Mouse (Mus musculus): ENCODE results near the gene Duox1. TPM values are rescaled to one million over a fixed set of nuclear protein-coding genes. Genes with fewer than 3 reads are reported as not detected.

Gene Duox1
- polyA plus RNA-seq, 1 experiment: not detected

DNA sequence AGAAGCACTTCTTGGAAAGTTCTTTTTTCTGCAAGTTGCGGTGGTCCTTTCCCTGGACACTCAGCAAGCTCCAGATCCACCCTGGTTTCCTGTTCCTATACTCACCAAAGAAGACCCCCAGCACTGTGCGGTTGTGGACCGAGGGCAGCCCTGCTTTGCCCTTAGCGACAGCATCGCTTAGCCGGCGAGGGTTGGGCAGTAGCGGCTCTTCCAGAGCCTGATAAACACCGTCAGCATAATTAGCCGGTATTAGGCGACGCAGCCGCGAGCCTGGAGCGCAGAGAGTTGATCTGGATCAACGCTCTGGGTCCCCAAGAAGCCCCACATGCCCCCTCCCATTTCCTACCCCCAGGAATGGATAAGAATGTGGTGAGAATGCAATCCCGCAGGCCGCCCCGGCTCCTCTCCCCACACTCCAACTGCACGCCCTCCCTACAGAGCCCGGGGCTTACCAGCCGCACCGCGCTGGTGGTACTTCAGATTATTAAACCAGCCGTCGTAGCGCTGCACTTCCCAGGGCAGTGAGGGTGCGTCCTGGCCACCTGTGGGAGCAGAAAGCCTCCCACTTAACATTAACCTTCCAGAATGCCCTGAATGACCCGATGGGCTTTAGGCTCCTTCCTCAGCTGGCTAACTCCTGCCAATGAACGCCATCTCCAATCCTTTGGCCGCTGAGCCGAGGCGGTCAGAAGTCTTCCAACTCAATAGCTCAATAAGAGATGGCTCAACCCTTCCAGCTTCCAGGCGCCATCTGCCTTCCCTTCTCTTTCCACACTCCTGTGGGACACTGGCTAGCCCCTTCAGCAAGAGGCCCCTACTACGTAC is 18.0 kb upstream of the Duox1 start:
- no peak for TF ChIP-seq EP300 (IDR thresholded peaks at IDR 0.05; ENCODE audit: insufficient read depth, low read depth, low read length)
- no peak for TF ChIP-seq CTCF (IDR thresholded peaks at IDR 0.05; ENCODE audit: low read depth, low read length)
- no peak for TF ChIP-seq POLR2A (IDR thresholded peaks at IDR 0.05; ENCODE audit: insufficient read depth, low read length)
- Histone ChIP-seq H3K9me3 (replicated peaks; ENCODE audit: control insufficient read depth, insufficient read depth, low read length, poor library complexity, severe bottlenecking) (no peaks in the 10 kb centered on the region), H3K36me3 (ENCODE audit: control insufficient read depth, insufficient read depth, low read length, poor library complexity, severe bottlenecking) (no peaks in the 10 kb centered on the region), H3K9ac (ENCODE audit: low read depth, poor library complexity, severe bottlenecking) (no peak overlapping the region), H3K4me1 (ENCODE audit: control insufficient read depth, insufficient read depth, low read length) (no peaks in the 10 kb centered on the region), H3K4me3 (ENCODE audit: low read depth, low read length) (no peak overlapping the region), H3K27me3 (ENCODE audit: control insufficient read depth, insufficient read depth, low read length, poor library complexity, severe bottlenecking) (peaks cover 23% of the 10 kb centered on the region), H3K27ac (ENCODE audit: insufficient read depth, low read length) (no peak overlapping the region)

DNA sequence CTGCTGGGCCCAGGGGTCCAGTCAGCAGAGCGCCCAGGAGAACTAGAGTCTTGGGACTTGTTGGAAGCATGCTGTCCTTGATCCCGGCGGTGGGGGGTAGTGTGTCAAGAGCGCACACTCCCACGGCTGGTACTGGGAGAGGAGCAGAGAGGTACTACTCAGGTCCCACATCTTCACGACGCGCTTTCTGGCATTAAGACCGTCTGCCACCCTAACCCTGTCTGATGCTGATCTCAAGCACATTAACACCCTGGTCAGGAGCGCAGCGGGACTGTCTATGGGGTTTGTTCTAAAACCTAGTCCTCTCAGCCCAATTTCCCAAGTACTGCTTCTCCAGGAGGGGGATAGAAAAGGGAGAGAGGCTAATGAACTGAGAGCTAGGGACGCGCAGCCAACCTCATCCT is 17.4 kb upstream of the Duox1 start, which contains the start of gene Duox2:
Duox2 (minus strand) TSS at position 354 of the 404 bp plus-strand sequence.
- H3K4me3 ChIP-seq (ENCODE audit: low read depth, low read length): peak within 1 kb of the TSS; percentile 3; the same call in 1 of the 2 replicates
- H3K27me3 ChIP-seq (ENCODE audit: control insufficient read depth, insufficient read depth, low read length, poor library complexity, severe bottlenecking): peaks cover 23% of the 10 kb centered on the region
- H3K27ac ChIP-seq (ENCODE audit: insufficient read depth, low read length): no peak within 1 kb of the TSS
- no peak within 1 kb of the TSS for H3K9ac ChIP-seq (ENCODE audit: low read depth, poor library complexity, severe bottlenecking)
- no peaks in the 10 kb centered on the region for H3K9me3 ChIP-seq (replicated peaks; ENCODE audit: control insufficient read depth, insufficient read depth, low read length, poor library complexity, severe bottlenecking)
- no peak for TF ChIP-seq POLR2A (IDR thresholded peaks at IDR 0.05; ENCODE audit: insufficient read depth, low read length)
- no peak for TF ChIP-seq CTCF (IDR thresholded peaks at IDR 0.05; ENCODE audit: low read depth, low read length)
- no peak for TF ChIP-seq EP300 (IDR thresholded peaks at IDR 0.05; ENCODE audit: insufficient read depth, low read depth, low read length)
- no peaks in the 10 kb centered on the region for H3K4me1 ChIP-seq (ENCODE audit: control insufficient read depth, insufficient read depth, low read length)
- no peaks in the 10 kb centered on the region for H3K36me3 ChIP-seq (ENCODE audit: control insufficient read depth, insufficient read depth, low read length, poor library complexity, severe bottlenecking)

DNA sequence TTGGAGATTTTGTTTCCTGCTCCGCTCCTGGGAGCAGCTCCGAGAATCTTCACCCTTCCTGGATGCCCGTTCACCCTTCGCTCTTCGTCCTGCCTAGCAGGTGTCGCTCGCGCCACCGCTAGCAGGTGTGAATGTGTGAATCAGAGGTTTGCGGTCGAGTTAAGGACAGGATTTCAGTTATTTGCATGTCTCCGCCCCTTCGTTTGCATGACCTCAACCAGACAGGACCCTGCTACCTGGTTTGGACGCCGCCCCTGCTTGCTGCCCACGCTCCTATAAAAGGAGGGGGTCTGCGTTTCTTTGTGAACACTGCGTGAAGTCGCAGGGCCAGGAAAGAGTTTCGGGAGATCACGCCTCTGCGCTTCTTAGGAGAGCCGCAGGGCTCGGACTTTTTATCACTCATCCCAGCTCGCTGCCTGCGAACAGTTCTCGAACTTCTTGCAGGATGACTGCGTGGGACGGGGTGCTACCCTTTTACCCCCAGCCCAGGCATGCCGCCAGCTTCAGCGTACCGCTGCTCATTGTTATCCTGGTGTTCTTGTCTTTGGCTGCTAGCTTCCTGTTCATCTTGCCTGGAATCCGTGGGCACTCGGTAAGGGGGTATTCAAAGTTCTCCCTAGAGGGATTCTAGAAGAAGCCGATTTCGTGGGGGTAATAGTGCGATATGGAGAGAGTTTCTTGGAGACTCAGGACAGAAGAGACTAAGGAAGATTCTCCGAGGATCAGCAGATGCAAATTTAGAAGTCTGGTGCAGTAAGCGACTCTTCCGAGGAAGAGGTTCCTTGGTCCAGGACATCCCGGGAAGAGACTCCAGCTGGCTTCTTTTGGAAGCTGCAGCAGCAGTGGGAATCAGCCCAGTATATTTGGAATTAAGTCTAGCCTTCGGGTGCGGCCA is 16.6 kb upstream of the Duox1 start, which contains the start of gene Duoxa2:
Duoxa2 (plus strand) TSS at position 305 of the 895 bp plus-strand sequence.
- TF ChIP-seq CTCF (IDR thresholded peaks at IDR 0.05; ENCODE audit: low read depth, low read length) (no peak), EP300 (IDR thresholded peaks at IDR 0.05; ENCODE audit: insufficient read depth, low read depth, low read length) (no peak)
- H3K27me3 ChIP-seq (ENCODE audit: control insufficient read depth, insufficient read depth, low read length, poor library complexity, severe bottlenecking): peaks cover 23% of the 10 kb centered on the region
- no peaks in the 10 kb centered on the region for H3K36me3 ChIP-seq (ENCODE audit: control insufficient read depth, insufficient read depth, low read length, poor library complexity, severe bottlenecking)
- H3K9me3 ChIP-seq (replicated peaks; ENCODE audit: control insufficient read depth, insufficient read depth, low read length, poor library complexity, severe bottlenecking): no peaks in the 10 kb centered on the region
- no peak within 1 kb of the TSS for H3K27ac ChIP-seq (ENCODE audit: insufficient read depth, low read length)
- H3K9ac ChIP-seq (ENCODE audit: low read depth, poor library complexity, severe bottlenecking): no peak within 1 kb of the TSS
- no peaks in the 10 kb centered on the region for H3K4me1 ChIP-seq (ENCODE audit: control insufficient read depth, insufficient read depth, low read length)
- peak within 1 kb of the TSS; percentile 3; the same call in 1 of the 2 replicates for H3K4me3 ChIP-seq (ENCODE audit: low read depth, low read length)

GRCm38 (mm10) chr2:122299911-122300655 is 15.4 kb upstream of the Duox1 start:
- Histone ChIP-seq H3K36me3 (ENCODE audit: control insufficient read depth, insufficient read depth, low read length, poor library complexity, severe bottlenecking) (no peaks in the 10 kb centered on the region), H3K4me3 (ENCODE audit: low read depth, low read length) (no peak overlapping the region), H3K27me3 (ENCODE audit: control insufficient read depth, insufficient read depth, low read length, poor library complexity, severe bottlenecking) (peaks cover 23% of the 10 kb centered on the region), H3K4me1 (ENCODE audit: control insufficient read depth, insufficient read depth, low read length) (no peaks in the 10 kb centered on the region), H3K27ac (ENCODE audit: insufficient read depth, low read length) (no peak overlapping the region), H3K9ac (ENCODE audit: low read depth, poor library complexity, severe bottlenecking) (no peak overlapping the region), H3K9me3 (replicated peaks; ENCODE audit: control insufficient read depth, insufficient read depth, low read length, poor library complexity, severe bottlenecking) (no peaks in the 10 kb centered on the region)
- TF ChIP-seq POLR2A (IDR thresholded peaks at IDR 0.05; ENCODE audit: insufficient read depth, low read length) (no peak), CTCF (IDR thresholded peaks at IDR 0.05; ENCODE audit: low read depth, low read length) (no peak)

- Histone ChIP-seq H3K9ac (ENCODE audit: low read depth, poor library complexity, severe bottlenecking) (no peak overlapping the region), H3K36me3 (ENCODE audit: control insufficient read depth, insufficient read depth, low read length, poor library complexity, severe bottlenecking) (no peaks in the 10 kb centered on the region), H3K27ac (ENCODE audit: insufficient read depth, low read length) (no peak overlapping the region), H3K4me1 (ENCODE audit: control insufficient read depth, insufficient read depth, low read length) (no peaks in the 10 kb centered on the region), H3K4me3 (ENCODE audit: low read depth, low read length) (no peak overlapping the region), H3K27me3 (ENCODE audit: control insufficient read depth, insufficient read depth, low read length, poor library complexity, severe bottlenecking) (peaks cover 23% of the 10 kb centered on the region), H3K9me3 (replicated peaks; ENCODE audit: control insufficient read depth, insufficient read depth, low read length, poor library complexity, severe bottlenecking) (no peaks in the 10 kb centered on the region)
- TF ChIP-seq POLR2A (IDR thresholded peaks at IDR 0.05; ENCODE audit: insufficient read depth, low read length) (no peak), EP300 (IDR thresholded peaks at IDR 0.05; ENCODE audit: insufficient read depth, low read depth, low read length) (no peak), CTCF (IDR thresholded peaks at IDR 0.05; ENCODE audit: low read depth, low read length) (no peak)
These were observed 14.8 kb upstream of the Duox1 start for GRCm38 (mm10) chr2:122300656-122301020.

Measured in ES-Bruce4 (cell line).